Mouse (Mus musculus) liver, postnatal 0 days (tissue): ENCODE data around the gene Tbc1d10c.

ENCODE experiments used
- CTCF ChIP-seq: sonication (generic); IDR thresholded peaks from 2 replicates; pipeline ENCODE4 v1.5.1; 2016; ENCODE audit warnings: antibody characterized with exemption, low read depth
- EP300 ChIP-seq: IDR thresholded peaks from 2 replicates; pipeline ENCODE4 v1.6.1; 2016; ENCODE audit warnings: antibody characterized with exemption, low read depth, mild to moderate bottlenecking

- no peak for TF ChIP-seq CTCF
- no peak for TF ChIP-seq EP300
Observed at GRCm38 (mm10) chr19:4218293-4218692, 27.2 kb upstream of the Tbc1d10c start.
